Mouse (Mus musculus) limb, embryonic 13.5 days (tissue): ENCODE results near the gene Aif1. TPM values are rescaled to one million over a fixed set of nuclear protein-coding genes. Genes with fewer than 3 reads are reported as not detected.

Experiments
- ATAC-seq: fragments of 200-750 bp; cut with Nextera tagmentation; 2 replicates; pipeline ENCODE4 v1.8.0; 2017; ENCODE audit warnings: low read depth, moderate number of reproducible peaks, moderate TSS enrichment; ENCODE audit not compliant: low FRiP score
- H3K27ac ChIP-seq: fragments of 300-500 bp; sonication (generic); 2 replicates; pipeline ENCODE4 v1.5.1; 2015; ENCODE audit warnings: inconsistent platforms, mild to moderate bottlenecking, moderate library complexity
- H3K27me3 ChIP-seq: fragments of 300-500 bp; sonication (generic); 2 replicates; pipeline ENCODE4 v1.6.1; 2015; ENCODE audit warnings: mild to moderate bottlenecking, inconsistent platforms
- H3K36me3 ChIP-seq: fragments of 300-500 bp; sonication (generic); 2 replicates; pipeline ENCODE4 v1.6.1; 2015; ENCODE audit warnings: inconsistent platforms, mild to moderate bottlenecking, moderate library complexity
- H3K4me1 ChIP-seq: fragments of 300-500 bp; sonication (generic); 2 replicates; pipeline ENCODE4 v1.6.1; 2015; ENCODE audit warnings: inconsistent platforms
- H3K4me2 ChIP-seq: fragments of 300-500 bp; sonication (generic); replicated peaks from 2 replicates; pipeline ENCODE4 v1.6.1; 2015; ENCODE audit warnings: inconsistent platforms, mild to moderate bottlenecking, moderate library complexity
- H3K4me3 ChIP-seq: fragments of 300-500 bp; sonication (generic); 2 replicates; pipeline ENCODE4 v1.5.1; 2015; ENCODE audit warnings: moderate library complexity, mild to moderate bottlenecking, inconsistent platforms
- H3K9ac ChIP-seq: fragments of 300-500 bp; sonication (generic); 2 replicates; pipeline ENCODE4 v1.6.1; 2015; ENCODE audit warnings: mild to moderate bottlenecking, inconsistent platforms
- H3K9me3 ChIP-seq: fragments of 300-500 bp; sonication (generic); 2 replicates; pipeline ENCODE4 v1.6.1; 2016; ENCODE audit warnings: inconsistent platforms
- WGBS: fragments of 180-500 bp; shearing (Covaris S2); methylation state at CpG from one replicate; pipeline ENCODE4 v1.1.7; 2015; 5-methylcytosine and 5-hydroxymethylcytosine counted together
- microRNA-seq: library from miRNA; unstranded; fragments of <30 nt; microRNA quantifications from one replicate; pipeline ENCODE4, GENCODE M21; 2016
- polyA plus RNA-seq: library from polyadenylated mRNA; unstranded; fragments of >200 nt; fragmentation: Nextera tagmentation; extraction: Ambion mirVana; gene quantifications from 2 replicates; pipeline ENCODE4 v1.2.1, GENCODE M21; 2015

Aif1 gene
- polyA plus RNA-seq, 1 experiment from 2014 or later, result 9.0 TPM

DNA sequence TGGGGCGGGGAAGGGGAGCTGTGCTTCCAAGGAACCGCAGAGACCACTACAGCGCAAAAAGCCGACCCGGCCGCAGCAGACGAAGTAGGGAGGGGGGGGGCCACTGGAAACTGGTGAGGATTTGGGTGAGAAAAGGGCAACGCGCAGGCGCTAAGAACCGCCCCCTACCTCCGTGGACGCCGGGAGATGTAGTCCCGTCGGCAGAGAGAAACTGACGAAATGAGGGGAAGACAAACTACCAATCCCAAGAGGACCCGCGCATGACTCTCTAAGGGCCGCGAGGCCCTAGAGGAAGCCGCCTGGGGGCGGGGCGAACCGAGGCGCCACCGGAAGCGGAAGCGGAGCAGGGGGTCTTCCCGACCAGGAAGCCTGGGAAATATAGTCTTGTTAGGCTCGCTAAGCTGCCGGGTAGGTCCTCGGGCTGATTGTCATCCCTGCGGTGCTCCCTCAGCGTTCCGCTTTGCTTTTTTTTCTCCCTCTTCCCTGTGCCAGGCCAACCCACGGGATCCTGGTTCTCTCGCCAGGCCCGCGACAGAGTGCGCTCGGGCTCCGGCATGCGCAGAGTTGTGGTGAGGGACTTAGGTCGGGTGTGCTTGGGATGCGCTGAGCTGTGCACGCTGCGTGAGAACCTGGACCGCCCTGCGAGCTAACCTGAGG lies 54.6 kb downstream of the Aif1 start, which contains the start of gene Gpank1:
Gpank1 (plus strand) TSS at position 313 of the 657 bp plus-strand sequence.
- H3K4me2 ChIP-seq, result peak within 1 kb of the TSS; percentile 92
- ATAC-seq, result peak; percentile 96
- WGBS, result under 1% methylated on average over 45 of the region's 50 CpGs
- peak within 1 kb of the TSS; percentile 94 for H3K27ac ChIP-seq
- peaks cover 42% of the 10 kb centered on the region for H3K36me3 ChIP-seq
- peak within 1 kb of the TSS; percentile 98 for H3K9ac ChIP-seq
- peak within 1 kb of the TSS; percentile 93 for H3K4me3 ChIP-seq
- peaks cover 28% of the 10 kb centered on the region for H3K4me1 ChIP-seq
- no peaks in the 10 kb centered on the region for H3K9me3 ChIP-seq
- H3K27me3 ChIP-seq, result no peaks in the 10 kb centered on the region

Small RNA genes within 50 kb of the gene (microRNA-seq; reads per million reads assigned to microRNA genes)
- gene Mir6973a (not detected), gene Mir6974 (not detected)

Other genes with a start within 250 kb of the Aif1 start
- 20.0 and 21.0 TPM in 2 replicates for gene Neu1, start 244.8 kb downstream of the Aif1 start, polyA plus RNA-seq
- 0.32 and 0.43 TPM in 2 replicates for gene Hspa1b, start 216.8 kb downstream of the Aif1 start, polyA plus RNA-seq
- gene Gm20481, start 206.2 kb downstream of the Aif1 start, polyA plus RNA-seq, result not detected in 2 replicates
- gene Hspa1a, start 203.9 kb downstream of the Aif1 start, polyA plus RNA-seq, result 3.7 and 4.4 TPM in 2 replicates
- 0.49 and 0.81 TPM in 2 replicates for gene Hspa1l, start 203.4 kb downstream of the Aif1 start, polyA plus RNA-seq
- 196 and 200 TPM in 2 replicates for gene Lsm2, start 194.2 kb downstream of the Aif1 start, polyA plus RNA-seq
- 102 and 110 TPM in 2 replicates for gene Vars, start 175.1 kb downstream of the Aif1 start, polyA plus RNA-seq
- 0.17 TPM in 2 replicates for gene Vwa7, start 159.5 kb downstream of the Aif1 start, polyA plus RNA-seq
- gene Sapcd1, start 148.1 kb downstream of the Aif1 start, polyA plus RNA-seq, result 7.2 and 8.2 TPM in 2 replicates
- 2.6 and 4.6 TPM in 2 replicates for gene Msh5, start 129.3 kb downstream of the Aif1 start, polyA plus RNA-seq
- gene Clic1, start 126.1 kb downstream of the Aif1 start, polyA plus RNA-seq, result 247 and 266 TPM in 2 replicates
- 423 and 428 TPM in 2 replicates for gene Ddah2, start 117.0 kb downstream of the Aif1 start, polyA plus RNA-seq
- 0.15 TPM in 1 of 2 replicates, not detected in the other for gene Ly6g6c, start 110.7 kb downstream of the Aif1 start, polyA plus RNA-seq
- gene Mpig6b, start 109.9 kb downstream of the Aif1 start, polyA plus RNA-seq, result 0.29 and 0.71 TPM in 2 replicates
- 2.0 and 3.4 TPM in 2 replicates for gene Ly6g6e, start 99.2 kb downstream of the Aif1 start, polyA plus RNA-seq
- 0.57 and 0.65 TPM in 2 replicates for gene Ly6g6d, start 98.0 kb downstream of the Aif1 start, polyA plus RNA-seq
- 0.17 and 0.28 TPM in 2 replicates for gene Ly6g6f, start 90.5 kb downstream of the Aif1 start, polyA plus RNA-seq
- 93.1 and 94.9 TPM in 2 replicates for gene Abhd16a, start 86.8 kb downstream of the Aif1 start, polyA plus RNA-seq
- not detected in 2 replicates for gene Ly6g5c, start 67.8 kb downstream of the Aif1 start, polyA plus RNA-seq
- 0.91 and 1.1 TPM in 2 replicates for gene Ly6g5b, start 60.6 kb downstream of the Aif1 start, polyA plus RNA-seq
- 21.3 and 21.9 TPM in 2 replicates for gene Gpank1, start 54.6 kb downstream of the Aif1 start, polyA plus RNA-seq
- gene Csnk2b, start 54.0 kb downstream of the Aif1 start, polyA plus RNA-seq, result 279 and 284 TPM in 2 replicates
- 11.7 and 13.4 TPM in 2 replicates for gene D17H6S53E, start 49.7 kb downstream of the Aif1 start, polyA plus RNA-seq
- gene Apom, start 44.0 kb downstream of the Aif1 start, polyA plus RNA-seq, result 3.2 TPM in 1 of 2 replicates, not detected in the other
- 66.7 and 67.2 TPM in 2 replicates for gene Bag6, start 40.9 kb downstream of the Aif1 start, polyA plus RNA-seq
- gene Prrc2a, start 11.2 kb downstream of the Aif1 start, polyA plus RNA-seq, result 217 and 227 TPM in 2 replicates
- gene Lst1, start 12.4 kb upstream of the Aif1 start, polyA plus RNA-seq, result 10.1 and 12.1 TPM in 2 replicates
- gene Ltb, start 18.4 kb upstream of the Aif1 start, polyA plus RNA-seq, result 0.99 and 1.3 TPM in 2 replicates
- 0.27 and 0.36 TPM in 2 replicates for gene Tnf, start 25.9 kb upstream of the Aif1 start, polyA plus RNA-seq
- gene Lta, start 29.3 kb upstream of the Aif1 start, polyA plus RNA-seq, result not detected in 2 replicates
- 0.40 and 0.60 TPM in 2 replicates for gene Gm16181, start 44.8 kb upstream of the Aif1 start, polyA plus RNA-seq
- gene Atp6v1g2, start 57.6 kb upstream of the Aif1 start, polyA plus RNA-seq, result 4.2 and 5.3 TPM in 2 replicates
- gene Nfkbil1, start 59.7 kb upstream of the Aif1 start, polyA plus RNA-seq, result 11.3 and 12.2 TPM in 2 replicates
- gene Ddx39b, start 65.7 kb upstream of the Aif1 start, polyA plus RNA-seq, result 552 and 562 TPM in 2 replicates
- gene H2-D1, start 86.7 kb upstream of the Aif1 start, polyA plus RNA-seq, result 29.1 and 30.8 TPM in 2 replicates
- gene H2-Q1, start 144.3 kb upstream of the Aif1 start, polyA plus RNA-seq, result 0.09 and 0.31 TPM in 2 replicates
- 0.69 and 0.89 TPM in 2 replicates for gene H2-Q2, start 166.2 kb upstream of the Aif1 start, polyA plus RNA-seq
- 4.6 and 5.1 TPM in 2 replicates for gene H2-Q4, start 203.5 kb upstream of the Aif1 start, polyA plus RNA-seq
- 1.0 and 1.6 TPM in 2 replicates for gene H2-Q6, start 248.8 kb upstream of the Aif1 start, polyA plus RNA-seq